Mouse (Mus musculus): ENCODE results near the gene Urb1.

The Urb1 gene

GRCm38 (mm10) chr16:90822981-90823380 is 12.8 kb upstream of the Urb1 start:
- DNase-seq (ENCODE audit: low read depth): peak; percentile 65

DNA sequence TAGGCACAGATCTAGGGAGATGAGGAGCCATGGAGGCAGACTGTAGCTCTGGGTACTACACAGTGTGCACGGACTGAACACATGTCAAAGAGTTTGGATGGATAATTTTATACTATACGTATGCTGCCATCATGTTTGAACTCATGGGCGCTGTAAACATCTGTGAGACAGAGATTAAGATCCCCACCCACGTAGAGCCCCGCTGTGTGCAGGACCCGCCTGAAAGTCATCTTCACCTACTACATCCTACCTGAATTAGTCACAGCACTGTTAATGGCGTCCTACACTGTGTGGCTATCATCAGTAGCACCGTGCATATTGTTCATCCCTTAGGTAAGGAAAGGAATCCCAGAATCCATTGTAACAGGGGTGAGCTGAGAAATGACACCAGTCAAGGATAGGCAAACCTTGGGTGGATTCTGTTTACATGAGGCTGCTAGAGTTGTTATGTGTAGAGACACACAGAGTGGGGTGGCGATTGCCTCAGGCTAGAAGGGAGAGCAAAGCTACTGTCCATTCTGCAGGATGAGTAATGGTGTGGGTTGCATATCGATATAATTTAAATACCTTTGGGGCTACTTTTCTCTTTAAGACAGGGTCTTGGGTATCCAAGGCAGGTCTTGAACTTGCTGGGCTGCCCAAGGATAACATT is 12.2 kb upstream of the Urb1 start:
- DNase-seq (ENCODE audit: low read depth): no peak

GRCm38 (mm10) chr16:90821046-90821697 is 11.0 kb upstream of the Urb1 start:
- no peak for DNase-seq (ENCODE audit: low read depth)

DNA sequence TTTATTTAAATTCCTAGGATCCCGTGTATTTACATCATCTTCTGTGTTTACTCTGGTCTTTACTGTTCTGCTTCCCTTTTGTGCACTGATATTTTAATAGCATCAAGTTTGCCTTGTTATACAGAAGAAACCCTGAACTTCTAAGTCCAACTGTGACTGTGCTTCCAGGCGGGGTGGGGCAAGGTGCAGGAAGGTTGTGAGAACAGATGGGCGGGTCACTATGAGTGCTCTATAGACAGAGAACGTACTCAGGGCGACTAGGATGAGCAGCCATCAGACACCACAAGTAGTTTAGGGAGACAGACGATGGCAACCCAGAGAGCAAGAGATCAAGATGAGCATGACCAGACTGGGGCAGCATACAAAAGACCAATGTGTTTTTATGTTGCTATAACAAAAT is 10.1 kb upstream of the Urb1 start:
- no peak for DNase-seq (ENCODE audit: low read depth)

DNA sequence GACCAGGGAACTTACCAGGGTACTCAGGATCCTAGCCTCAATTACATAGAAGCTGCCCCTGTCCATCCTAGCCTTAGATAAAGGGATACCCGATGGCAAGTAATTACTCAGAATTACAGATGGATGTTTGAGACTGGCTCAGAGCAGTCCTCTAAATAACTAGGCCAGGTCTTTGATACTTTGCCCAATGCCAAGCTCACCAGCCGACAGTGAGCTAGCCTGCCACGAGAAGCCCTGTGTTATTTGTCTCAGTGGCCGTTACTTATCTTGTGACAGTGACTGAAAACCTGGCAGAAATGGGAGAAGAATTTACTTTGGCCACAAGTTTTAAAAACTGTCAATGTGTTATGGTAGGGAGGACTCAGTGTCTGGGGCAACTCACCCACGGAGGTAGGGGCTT is 1.9 kb upstream of the Urb1 start:
- no peak for DNase-seq (ENCODE audit: low read depth)

DNA sequence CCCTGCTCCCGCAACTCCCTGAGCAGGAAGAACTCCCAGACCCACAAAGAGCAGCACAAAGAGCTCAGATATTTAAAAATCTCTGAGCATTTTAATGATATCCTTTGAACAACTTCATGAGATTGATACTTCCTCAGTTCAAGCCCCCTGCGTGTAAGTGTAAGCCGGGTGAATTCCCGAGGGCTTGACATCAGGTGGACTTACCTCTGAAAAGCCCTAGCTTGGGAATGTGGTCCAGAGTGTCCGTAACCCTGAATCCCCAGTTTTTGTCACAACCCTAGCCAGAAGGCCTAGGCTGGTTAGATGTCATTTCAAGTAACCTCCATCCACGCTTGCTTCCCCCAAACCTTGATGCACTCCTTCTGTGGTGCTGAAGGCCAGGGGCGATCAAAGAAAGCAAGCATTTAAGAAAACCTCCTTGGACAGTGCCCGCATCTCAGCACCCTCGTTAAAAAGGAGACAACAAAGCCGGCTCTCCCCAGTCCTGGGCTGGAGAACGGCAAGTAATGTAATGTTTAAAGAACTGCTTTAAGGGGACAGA is 573 bp upstream of the Urb1 start:
- no peak for DNase-seq (ENCODE audit: low read depth)

GRCm38 (mm10) chr16:90804466-90804865 is 5.7 kb downstream of the Urb1 start:
- DNase-seq (ENCODE audit: low read depth): no peak

- DNase-seq (ENCODE audit: low read depth): no peak
Observed at GRCm38 (mm10) chr16:90801928-90802327, 8.3 kb downstream of the Urb1 start.

- no peak for DNase-seq (ENCODE audit: low read depth)
Observed at GRCm38 (mm10) chr16:90801251-90801650, 9.0 kb downstream of the Urb1 start.

GRCm38 (mm10) chr16:90799840-90800239 is 10.4 kb downstream of the Urb1 start:
- DNase-seq (ENCODE audit: low read depth): no peak

- DNase-seq (ENCODE audit: low read depth): no peak
Observed at GRCm38 (mm10) chr16:90798848-90799247, 11.4 kb downstream of the Urb1 start.

DNA sequence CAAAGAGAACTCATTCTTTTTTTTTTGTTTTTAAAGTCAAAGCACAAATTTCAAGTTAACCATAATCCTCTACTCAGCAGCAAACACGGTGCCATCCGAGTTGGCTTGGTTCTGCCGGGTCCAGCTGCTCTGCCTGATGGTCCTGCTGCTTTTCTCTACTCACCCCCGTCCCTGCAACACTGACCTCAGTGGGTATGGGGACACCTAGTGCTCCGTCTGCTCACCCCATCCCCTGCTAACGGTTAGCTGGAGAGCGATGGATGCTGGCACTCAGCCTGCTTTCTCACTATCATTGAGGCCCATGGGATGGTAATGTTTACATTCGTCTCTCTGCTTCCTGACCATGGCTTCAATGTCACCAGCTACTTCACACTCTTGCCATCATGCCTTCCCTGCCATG is 11.8 kb downstream of the Urb1 start:
- DNase-seq (ENCODE audit: low read depth): no peak

GRCm38 (mm10) chr16:90794708-90795107 is 15.5 kb downstream of the Urb1 start:
- DNase-seq (ENCODE audit: low read depth): no peak

DNA sequence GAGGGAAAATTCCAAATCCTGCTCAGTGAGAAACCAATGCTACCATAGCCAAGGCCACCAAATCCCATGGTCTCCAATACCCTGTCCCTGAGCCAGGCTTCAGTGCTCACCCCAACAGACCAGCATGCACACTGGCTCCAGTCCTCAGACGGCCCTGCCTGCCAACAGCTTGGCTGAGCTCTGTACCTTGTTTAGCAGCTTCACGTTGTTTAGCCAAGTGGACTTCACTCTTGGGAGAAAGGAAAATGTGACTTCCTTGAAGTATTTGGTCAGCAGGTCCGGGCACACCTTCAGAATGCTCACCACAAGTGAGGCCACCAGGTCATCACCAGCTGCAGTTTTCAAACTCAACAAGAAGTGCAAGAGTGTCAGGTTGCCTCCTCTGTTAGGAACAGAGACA is 17.7 kb downstream of the Urb1 start:
- no peak for DNase-seq (ENCODE audit: low read depth)

- DNase-seq (ENCODE audit: low read depth): no peak
Observed at GRCm38 (mm10) chr16:90792066-90792465, 18.1 kb downstream of the Urb1 start.

- no peak for DNase-seq (ENCODE audit: low read depth)
Observed at GRCm38 (mm10) chr16:90790946-90791345, 19.3 kb downstream of the Urb1 start.

- no peak for DNase-seq (ENCODE audit: low read depth)
Observed at GRCm38 (mm10) chr16:90788580-90788979, 21.6 kb downstream of the Urb1 start.

DNA sequence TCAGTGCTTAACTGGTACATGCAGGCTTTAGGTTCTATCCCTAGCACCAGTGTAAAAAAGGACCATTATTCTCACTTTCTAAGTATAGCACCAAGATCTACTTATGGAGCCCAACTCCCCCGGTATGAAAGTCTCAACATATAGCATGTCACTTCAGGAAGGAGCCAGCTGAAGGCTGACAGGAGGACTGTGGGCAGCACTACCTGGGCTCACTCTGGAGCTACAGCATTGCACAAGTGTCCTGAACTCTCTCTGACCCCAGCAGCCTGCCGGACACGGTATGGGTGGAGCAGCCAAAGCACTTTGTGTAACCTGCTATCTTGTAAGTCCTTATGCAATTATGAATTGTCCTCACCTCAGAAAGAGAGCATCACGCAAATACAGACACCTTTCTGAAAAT is 25.0 kb downstream of the Urb1 start:
- DNase-seq (ENCODE audit: low read depth): no peak

DNA sequence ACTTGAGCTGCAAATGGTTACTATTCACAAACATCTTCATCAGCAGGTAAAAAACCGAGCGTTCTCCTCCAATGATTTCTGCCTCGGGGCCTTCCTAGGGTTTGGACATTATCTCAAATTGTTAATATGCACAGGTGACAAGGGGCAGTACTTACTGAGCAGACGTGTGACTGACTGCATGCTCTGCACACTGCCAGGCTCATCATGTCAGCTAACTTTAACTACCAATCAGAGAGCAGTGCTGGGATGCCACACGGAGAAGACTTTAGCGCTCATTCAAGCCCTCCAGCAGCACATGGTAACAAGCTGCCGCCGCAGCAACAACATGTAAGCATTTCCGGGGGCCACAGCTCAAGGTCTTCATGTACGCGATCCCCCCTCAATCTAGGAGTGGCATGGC is 26.9 kb downstream of the Urb1 start:
- DNase-seq (ENCODE audit: low read depth): no peak

DNA sequence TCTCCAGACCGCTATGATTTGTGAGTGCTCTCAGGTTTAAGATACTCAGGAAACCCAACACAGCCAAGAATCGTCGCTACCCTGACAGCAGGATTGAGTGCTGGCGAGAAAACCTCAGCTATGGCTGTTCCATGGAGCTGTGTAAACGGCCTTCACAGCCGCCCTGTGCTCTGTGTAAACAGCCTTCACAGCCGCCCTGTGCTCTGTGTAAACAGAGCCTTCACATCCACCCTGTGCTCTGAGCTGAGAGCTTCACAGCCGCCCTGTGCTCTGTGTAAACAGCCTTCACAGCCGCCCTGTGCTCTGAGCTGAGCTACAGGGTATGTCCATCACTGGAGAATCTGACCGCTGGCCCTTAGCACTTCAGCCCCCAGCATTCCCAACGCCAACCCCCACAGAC is 30.4 kb downstream of the Urb1 start:
- no peak for DNase-seq (ENCODE audit: low read depth)

- no peak for DNase-seq (ENCODE audit: low read depth)
Observed at GRCm38 (mm10) chr16:90775946-90776520, 34.2 kb downstream of the Urb1 start.

- DNase-seq (ENCODE audit: low read depth): no peak
Observed at GRCm38 (mm10) chr16:90774646-90775045, 35.6 kb downstream of the Urb1 start.

DNA sequence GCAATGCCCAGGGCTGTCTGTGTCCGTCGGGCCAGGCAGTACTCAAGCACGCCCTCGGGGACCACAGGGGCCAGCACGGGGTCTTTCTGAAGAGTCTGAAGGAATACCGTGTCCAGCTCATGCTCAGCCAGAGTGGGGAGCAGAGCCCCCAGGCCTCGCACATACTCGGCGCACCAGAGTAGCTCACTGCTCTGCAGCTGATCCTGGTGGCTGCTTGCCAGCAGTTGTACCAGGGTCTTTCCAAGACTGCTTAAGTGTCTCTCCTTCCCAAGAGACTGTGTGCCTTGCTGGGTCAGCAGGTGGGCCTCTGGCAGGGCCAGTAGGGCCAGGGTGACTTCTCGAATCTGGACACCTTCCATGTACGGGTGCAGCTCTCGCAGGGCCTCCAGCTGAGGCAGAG is 36.0 kb downstream of the Urb1 start:
- no peak for DNase-seq (ENCODE audit: low read depth)
